Mouse (Mus musculus) CD4-positive helper T cell, adult 2 months (primary cell): ENCODE measurements around the gene Myrip.

ENCODE experiments used
- DNase-seq: peaks from one replicate; pipeline ENCODE4 v3.0.0-alpha.2; 2012; ENCODE audit warnings: low read depth, missing footprints, low spot score

Myrip gene

DNA sequence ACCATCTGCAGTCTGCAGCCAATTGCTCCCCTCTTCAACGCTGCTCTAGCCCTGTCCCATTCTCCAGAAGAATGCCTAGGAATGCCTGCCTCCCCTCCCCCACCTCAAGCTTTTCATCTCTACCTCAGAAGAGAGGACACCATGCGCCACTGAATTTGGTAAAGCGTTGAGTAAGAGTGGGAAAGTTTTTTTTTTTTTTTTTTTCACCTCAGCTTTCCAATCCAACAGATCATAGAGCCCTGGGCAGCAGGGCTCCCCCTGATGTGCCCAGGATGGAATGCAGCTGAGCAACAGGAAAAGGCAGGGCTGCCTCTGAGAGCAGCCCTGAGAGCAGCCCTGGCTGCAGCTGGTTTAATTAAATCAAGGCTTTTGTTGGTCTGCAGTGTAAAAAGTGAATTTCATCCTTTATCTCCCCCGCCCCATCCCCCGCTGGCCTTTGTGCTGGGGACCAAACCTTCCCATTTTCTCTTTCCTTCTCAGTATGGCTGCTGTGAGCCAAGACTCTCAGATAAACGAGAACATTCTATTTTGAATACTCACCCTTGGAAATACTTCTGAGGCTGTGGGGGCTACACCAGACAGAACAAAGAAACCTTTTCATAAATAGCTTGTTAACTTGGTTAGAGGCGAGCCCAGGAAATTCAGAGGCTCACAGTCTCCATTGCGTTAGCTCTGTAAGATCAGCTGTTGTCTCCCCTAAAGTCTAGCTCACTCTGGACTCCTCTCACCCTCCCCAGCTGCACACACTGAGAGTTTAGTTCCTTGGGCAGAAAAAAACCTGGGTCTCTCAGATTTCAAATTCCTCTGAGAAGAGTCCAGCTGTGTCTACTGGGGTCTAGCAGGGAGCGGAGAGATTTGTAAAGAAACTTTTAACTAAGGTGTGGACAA, 154.7 kb downstream of the Myrip start:
- DNase-seq, result no peak

DNA sequence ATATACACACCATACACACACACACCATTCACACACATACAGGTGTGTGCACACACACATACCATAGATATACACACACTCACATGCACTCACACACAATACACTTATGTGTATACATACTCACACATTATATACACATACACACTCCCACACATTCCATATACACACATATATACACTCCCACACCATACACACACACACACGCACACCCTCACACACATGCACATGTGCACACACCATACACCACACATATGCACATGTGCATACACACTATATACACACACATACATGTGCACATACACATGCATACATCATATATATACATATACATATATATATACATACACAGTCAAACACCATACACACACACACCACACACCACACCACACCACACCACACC, 169.1 kb downstream of the Myrip start:
- no peak for DNase-seq

DNA sequence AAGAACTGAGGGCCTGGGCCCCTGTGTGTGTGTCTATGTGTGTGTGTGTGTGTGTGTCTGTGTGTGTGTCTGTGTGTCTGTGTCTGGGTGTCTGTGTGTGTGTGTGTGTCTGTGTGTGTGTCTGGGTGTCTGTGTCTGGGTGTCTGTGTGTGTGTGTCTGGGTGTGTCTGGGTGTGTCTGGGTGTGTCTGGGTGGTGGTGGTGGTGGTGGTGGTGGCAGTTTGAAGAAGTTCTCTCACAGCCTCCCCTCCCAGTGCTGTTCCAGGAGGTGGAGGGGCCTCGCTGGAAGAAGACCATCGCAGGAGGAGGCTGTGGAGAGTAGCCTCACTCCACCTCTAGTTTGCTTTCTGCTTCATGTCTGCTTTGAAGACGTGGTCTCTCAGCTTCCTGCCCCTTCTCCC, 180.3 kb downstream of the Myrip start:
- DNase-seq, result no peak

DNA sequence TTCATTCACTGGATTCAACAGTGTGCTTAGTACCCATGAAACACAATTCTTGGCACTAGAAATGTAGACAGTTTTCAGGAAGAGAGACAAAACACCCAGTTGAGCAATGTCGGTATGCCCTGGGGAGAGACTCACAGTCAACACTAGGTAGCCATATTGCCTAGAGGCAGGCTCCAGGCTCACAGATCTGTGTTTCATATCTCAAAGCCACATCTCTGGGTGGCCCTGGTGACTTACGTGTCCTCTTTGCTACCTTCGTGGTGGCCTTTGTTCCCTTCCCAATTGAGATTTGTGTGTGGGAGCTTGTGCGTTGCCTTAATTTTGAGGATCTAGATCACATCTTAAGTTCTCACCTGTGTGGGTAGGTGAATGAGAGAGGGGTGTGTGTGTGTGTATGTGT, 181.1 kb downstream of the Myrip start:
- DNase-seq, result no peak

DNA sequence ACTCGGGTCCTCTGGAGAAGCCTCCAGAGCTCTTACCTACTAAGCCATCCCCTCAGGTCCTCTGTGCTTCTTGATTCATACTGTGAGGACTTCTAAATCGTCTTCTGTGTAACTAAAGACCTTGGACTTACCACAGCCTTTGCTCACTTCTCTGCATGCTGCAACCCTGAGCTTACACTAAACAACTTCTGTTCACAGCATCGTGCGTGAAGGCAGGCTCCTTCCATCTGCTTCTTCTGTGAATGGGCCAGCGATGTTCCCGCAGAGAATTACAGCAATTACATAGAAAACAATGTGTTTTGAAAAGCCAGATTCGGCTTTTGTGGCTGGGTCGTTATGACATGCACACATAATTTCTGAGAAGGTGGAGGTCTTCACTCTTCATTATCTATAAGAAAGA, 181.8 kb downstream of the Myrip start:
- no peak for DNase-seq

DNA sequence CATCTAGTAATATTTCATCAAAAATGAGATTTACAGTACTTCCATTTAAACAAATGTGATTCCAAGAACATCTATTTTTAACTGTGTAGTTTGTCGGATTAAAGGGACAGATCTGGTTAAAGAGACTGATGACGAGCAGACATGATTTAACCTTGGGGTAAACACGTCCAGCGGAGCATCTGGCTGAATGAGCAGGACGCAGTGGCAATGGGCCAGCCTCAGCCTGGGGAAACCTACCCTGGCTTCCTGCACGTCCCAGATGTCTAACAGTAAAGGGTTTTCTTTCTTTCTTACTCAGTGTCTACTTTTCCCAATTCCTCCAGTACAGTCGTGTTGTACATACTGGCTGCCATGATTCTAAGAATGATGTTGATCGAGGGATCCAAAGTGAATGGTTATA, 185.8 kb downstream of the Myrip start:
- DNase-seq, result no peak

DNA sequence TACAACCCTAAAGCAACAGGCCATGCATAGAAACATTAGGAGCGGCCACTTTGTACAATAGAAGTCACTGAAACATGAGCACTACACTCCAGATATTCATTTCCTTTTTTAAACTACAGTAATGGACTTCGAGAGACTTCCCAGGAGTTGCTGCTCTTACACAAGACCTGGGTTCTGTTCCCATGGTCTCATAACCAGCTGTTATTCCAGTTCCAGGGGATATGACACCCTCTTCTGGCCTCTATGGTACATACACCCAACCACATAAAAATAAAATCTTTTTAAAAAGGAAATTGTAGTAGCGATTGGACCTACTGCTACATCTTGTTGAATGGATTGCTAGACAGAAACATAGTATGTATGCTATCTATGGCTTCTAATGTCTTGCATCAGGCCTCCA, 190.2 kb downstream of the Myrip start:
- peak; percentile 26 for DNase-seq

DNA sequence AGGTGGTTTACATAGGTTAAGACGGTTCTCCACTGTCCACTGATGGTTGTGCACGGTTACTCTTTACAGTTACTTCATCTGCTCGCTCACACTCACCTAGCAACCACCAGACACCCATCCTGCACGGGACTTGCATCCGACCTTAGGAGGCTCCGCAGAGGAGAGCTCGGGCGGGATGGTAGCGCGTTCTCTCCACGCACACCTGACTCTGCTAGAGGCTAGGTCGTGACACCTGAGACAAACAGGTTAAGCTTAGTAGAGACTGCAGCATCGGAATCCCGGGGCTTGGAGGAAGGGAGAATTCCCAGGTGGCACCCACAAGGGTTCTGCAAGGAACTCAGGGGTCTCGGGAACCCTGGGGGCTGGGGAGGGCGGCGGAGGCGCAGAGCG, 190.7 kb downstream of the Myrip start, which contains the start of gene Eif1b:
Gene Eif1b, plus strand, starts transcription at position 223 of the 390 bp plus-strand sequence.
- no peak for DNase-seq

DNA sequence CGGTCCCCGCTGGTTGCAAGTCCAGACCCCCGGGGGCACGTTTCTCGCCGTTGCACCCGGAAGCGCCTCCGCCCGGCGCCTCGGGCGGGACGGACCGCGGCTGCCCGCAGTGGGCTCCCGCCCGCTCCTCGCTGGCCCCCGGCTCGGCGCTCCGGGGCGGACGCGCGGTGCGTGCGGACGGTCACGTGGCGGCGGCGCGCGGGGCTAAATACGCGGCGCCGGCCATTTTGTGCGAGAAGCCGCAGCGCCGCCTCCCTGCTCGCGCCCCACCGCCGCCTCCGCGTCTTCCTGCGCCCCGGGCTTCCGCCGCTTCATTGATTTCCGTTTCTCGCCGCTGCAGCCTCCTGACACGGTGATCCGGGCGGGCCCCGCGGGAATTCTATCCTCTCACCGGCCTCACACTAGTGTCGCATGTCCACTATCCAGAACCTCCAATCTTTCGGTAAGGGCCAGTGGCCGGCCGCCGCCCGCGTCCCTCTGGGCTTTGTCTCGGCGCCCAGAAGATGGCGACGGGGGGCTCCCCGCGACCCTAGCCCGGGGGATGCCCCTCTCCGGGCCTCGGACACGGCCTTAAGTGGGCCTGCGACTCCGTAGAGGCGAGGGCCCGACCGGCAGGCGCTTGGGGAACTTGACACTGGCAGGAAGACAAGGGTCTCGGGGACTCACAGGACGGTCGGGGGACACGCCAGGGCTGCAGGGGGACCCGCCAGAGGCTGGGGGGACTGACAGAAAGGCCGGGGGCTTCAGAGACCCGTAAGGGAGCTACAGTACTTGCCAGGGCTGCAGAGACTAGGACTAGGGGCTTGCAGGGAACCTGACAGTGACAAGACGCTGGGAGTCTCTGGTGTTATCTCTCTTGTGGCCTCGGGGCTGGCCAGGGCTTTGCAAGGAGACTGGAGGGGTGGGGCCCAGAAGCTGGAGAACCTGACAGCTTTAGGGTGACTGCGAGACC, 191.4 kb downstream of the Myrip start:
- DNase-seq, result peak; percentile 87

DNA sequence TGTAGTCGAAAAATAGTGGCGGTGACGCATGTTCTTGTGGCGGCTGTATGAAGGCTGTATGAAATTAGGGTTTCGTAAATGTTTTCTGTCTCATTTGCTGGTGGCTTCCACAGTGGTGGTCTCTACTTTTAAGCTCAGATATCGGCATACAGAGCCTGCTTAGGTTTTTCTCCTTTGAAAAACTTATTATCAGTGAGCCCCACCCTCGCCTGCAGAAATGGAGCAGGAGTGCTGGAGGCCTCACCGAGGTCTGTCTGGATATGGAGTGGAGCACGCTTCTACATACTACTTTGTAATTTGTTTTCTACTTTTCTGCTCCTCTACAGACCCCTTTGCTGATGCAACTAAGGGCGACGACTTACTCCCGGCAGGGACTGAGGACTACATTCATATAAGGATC, 192.5 kb downstream of the Myrip start:
- no peak for DNase-seq

DNA sequence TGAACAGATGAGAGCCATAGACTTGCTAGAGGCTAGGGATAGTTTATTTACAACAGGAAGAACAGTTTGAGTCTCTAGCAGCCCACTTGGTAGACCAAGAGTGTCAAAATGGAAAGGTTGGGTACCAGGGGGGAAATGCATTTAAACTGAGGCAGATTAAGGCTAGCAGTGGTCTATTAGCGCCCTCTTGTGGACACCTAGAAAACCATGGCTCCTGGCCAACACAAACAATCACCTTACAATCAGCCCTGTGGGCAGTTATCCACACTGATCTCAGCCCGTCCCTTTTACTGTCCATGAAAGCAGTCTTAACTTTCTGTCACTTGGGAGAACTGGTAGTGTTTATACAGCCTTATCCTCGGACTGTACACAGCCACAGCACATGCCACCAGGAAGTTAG, 195.4 kb downstream of the Myrip start:
- peak; percentile 74 for DNase-seq

DNA sequence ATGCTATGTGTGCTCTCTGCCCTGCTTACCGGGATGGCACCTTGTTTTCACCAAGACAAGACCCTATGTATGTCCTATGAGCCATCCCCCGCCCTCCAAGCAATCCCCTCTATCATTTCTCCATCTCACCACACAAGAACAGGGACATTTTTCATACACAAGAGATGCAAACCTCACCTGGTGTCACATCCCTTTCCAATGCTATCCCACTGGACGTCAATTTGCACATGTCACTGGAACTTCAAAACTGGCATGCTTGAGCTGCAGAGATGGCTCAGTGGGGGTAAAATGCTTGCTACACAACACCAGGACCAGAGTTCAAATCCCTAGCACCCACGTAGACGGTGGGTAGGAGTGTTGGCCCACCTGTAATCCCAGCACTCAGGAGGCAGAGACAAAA, 196.7 kb downstream of the Myrip start:
- DNase-seq, result no peak

DNA sequence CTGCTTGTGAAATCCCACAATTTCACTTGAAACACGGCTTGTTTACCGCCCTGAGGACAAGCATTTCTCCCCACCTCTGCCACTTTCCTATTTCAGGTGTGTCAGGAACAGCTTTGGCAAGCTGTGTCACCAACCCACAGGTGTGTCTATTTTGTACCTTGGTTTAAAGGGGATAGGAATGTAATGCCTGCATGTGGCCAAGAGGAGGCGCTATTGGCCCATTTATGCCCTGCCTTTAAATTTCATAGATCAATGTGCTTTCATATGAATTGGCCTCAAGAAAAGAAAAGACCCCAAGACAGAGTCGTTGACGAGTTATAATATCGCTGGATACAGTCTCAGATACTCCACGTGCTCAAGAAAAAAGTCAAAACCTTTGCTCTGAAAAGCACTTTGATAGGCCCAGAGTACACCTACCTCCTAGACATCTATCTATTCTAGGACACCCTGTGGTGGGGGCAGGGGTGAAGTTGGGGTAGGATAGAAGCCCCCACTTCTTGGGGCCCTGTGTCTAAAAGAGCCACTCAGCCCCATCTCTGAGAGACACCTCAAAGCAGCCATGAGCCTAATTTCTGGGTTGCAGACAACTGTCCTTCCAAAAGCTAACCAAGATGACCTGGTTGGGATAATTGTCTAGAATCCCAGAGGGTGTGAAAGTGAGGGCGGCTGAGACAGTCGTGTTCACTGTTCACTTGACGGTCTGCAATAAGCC, 200.0 kb downstream of the Myrip start:
- DNase-seq, result peak; percentile 49

DNA sequence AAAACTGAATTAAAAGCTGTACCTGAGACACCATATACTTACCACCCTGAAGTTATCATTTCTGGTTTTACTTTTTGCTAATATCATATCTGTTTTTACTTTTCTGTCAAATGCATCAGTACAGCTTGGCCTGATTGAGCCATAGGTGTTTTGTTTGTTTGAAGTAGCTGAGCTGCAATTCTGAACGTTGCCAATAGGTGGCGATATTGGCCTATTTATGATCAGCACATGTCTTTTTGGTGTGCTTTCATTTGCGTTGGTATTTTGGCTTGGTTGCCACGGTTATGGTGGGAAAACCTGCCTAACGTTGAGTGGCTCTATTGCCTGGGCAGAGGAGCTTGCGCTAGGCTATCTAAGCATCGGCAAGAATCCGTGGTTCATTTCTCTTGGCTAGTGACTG, 200.7 kb downstream of the Myrip start:
- peak; percentile 86 for DNase-seq

DNA sequence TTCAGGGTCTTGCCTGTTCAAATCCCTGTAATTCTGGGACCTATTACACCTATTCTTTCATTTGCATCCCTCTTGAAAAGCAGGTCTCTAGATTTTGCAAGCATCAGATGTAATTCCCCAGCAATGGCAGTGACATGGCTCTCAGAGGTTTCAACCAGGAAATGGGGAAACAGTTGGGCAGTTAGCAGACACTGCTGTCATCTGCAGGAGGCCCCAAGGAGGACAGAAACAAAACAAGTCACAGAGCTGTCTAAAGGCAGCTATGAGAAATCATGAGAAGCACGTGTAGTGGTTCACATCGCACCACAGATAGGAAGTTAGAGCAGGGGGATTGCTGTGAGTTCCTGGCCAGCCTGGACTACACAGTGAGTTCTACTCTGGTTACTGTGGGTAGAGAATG, 203.1 kb downstream of the Myrip start:
- no peak for DNase-seq

DNA sequence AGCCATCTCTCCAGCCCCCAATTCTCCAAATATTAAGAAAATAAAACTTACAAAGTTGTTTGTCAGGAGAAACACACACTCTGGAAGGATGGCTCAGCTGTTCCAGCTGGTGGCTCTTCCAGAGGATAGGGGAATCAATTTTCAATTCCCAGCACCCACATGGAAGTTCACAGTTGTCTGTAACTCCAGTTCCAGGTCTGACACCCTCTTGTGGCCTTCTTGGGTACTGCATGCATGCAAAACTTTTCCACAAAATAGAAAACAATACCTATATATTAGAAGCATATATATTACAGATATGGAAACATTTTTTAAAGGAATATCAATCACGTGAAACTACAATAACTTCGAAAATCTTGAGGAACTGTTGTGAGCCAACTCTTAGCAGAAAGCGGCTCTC, 210.5 kb downstream of the Myrip start:
- DNase-seq, result no peak

DNA sequence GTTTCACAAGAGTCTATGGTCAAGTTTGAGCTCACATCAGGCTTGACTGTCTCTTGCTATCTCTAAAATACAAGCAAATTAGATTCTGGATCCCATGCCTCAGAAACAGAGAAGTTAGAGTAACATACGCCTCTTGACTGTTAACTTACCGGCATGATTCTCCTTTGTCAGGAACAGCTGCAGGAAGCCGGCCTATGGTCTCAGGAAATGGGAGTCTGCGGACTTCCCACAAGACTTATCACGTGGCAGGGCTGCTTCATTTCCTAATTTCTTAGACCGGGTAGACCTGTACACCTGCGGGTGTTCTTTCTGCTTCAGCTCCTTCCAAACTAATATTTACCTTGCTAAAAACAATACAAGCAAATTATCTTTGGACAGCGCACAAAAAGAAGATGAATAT, 215.4 kb downstream of the Myrip start:
- no peak for DNase-seq

DNA sequence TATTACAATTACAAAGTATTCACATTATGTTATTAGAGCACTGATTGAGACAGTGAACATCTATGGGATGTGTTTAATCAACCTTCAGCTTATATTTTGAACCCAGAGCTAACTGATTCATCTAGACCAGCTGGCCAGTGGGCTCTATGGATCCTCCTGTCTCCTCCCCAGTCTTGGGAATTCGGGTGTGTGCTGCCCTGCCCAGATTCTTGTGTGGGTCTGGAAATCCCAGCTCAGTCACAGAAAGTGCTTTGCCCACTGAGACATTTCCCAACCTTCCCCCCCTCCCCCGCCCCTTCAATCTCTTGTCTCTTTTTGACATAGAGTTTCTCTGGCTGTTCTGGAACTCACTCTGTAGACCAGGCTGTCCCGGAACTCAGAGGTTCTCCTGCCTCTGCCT, 217.6 kb downstream of the Myrip start:
- DNase-seq, result no peak

DNA sequence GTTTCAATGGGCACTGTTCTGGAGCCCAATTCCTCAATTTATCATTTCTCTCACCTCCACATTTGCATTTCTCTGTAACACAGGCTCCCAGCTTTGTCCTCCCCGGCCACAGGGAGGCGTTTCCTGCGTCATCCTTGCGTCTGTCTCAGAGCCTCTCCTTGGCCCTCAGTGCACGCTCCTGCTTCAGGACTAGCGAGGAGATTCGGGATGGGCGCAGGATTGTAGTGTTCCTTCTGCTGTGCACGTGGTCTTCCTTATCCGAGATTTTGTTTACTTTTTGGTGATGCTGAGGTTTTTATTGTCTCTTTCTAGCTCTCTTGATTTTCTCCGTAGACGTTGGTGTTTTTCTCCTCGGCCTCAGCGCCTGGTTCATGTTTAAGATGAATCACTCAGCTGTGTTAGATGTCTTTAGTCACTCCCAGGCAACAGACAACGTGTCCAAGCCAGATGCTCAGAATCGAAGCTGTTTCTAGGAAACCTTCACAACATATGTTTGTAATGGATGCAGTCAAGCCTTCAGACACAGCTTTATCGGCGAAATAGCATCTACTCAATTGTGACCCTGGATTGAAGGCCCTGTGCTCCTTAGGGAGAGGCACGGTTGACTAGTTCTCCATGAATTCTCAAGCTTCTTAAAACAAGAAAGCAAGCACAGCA, 218.3 kb downstream of the Myrip start:
- no peak for DNase-seq

DNA sequence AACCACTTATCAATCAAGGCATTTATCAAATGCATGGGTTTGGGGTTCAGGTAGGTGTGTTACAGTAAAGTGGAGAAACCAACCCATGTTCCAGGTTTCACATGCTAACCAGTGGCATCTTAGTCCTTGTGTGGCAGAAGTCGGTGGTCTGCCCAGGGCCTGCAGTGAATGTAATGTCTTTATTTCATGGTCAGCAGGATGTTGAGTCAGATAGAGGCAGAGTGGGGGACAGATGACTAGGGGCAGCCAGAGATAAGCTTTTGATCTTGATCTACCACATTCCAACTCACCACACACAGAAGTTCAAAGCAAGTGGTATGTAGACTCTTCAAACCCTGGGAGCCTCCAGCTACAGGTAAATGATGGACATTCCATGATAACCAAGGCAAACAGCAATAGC, 219.8 kb downstream of the Myrip start:
- no peak for DNase-seq
